Mouse (Mus musculus): ENCODE results near the gene Ddx56.

GRCm38 (mm10) chr11:6275094-6275484 is 7.5 kb upstream of the Ddx56 start:
- TF ChIP-seq POLR2A (IDR thresholded peaks at IDR 0.05; ENCODE audit: borderline replicate concordance, control insufficient read depth, low read depth, low read length) (no peak), CTCF (IDR thresholded peaks at IDR 0.05; ENCODE audit: control insufficient read depth, insufficient read depth, low read length) (no peak)

All from bone marrow, adult 2 months (tissue).